Comparison of ENCODE assay signal across 26 mouse cellular contexts in the genomic region with DNA sequence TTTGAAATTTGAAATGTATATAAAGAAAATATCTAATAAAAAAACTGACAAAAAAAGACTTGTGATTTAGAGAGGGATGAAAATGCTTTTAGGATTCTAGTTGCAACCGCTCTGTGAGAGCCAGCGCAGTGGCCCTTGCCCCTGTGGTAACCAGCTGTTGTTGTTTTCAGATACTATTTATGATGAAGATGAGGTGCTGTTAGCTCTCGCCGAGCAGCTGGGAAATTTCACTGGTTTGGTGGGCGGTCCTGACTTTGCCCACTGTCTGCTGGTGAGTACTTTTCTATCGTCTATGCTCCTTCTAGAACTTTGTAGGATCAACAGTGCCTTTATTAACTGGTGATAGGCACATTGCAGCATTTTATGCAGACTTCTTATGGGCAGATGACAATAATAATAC. TPM values are rescaled to one million over a fixed set of nuclear protein-coding genes. Genes with fewer than 3 reads are reported as not detected.
DNase-seq lines count a peak whose midpoint lies in the region; ATAC-seq and TF ChIP-seq lines count a peak whose summit lies in the region.
"Had no signal": no experiment of that assay in that cellular context is flagged by ENCODE, and none has a peak within 500 bp of the region (broad histone marks: within the 10 kb centered on the region; RNA-seq: fewer than 3 reads in every experiment).

No protein-coding gene starts in this region.

- H3K36me3 ChIP-seq in lung, postnatal 0 days (ENCODE audit: insufficient read depth, low read length) = peaks cover 8% of the 10 kb centered on the region; the same call in 1 of the 2 replicates
- peaks cover 52% of the 10 kb centered on the region for H3K36me3 ChIP-seq in liver, embryonic 15.5 days (replicated peaks)
- peaks cover 46% of the 10 kb centered on the region for H3K36me3 ChIP-seq in hindbrain, embryonic 14.5 days (replicated peaks; ENCODE audit: control insufficient read depth, insufficient read depth)

- DNase-seq in gastrocnemius, adult 2 months = peak; percentile 6
- no peak for DNase-seq in gastrocnemius, adult 8-10 months (ENCODE audit: low spot score in 2 of 2)
- peak; percentile 61 for DNase-seq in lung, postnatal 0 days (ENCODE audit: low spot score)
- DNase-seq in lung, adult 18-20 months = no peak
- DNase-seq in hindbrain, embryonic 14.5 days (ENCODE audit: low spot score) = no peak
- no peak for DNase-seq in left cerebral cortex, postnatal 36 days (ENCODE audit: low spot score in 2 of 2)
- DNase-seq: adrenal gland, adult 2 months; adrenal gland, postnatal 36 days; cerebellum, adult 2 months; cerebellum, postnatal 14 days; gastrocnemius, postnatal 25 days; heart, adult 11 months; kidney, adult 8-10 months; layer of hippocampus, postnatal 36 days; midbrain, embryonic 14.5 days; thymus, postnatal 4 days had no signal

- no peaks in the 10 kb centered on the region for H3K27me3 ChIP-seq in lung, postnatal 0 days (replicated peaks; ENCODE audit: insufficient read depth, low read length)
- no peaks in the 10 kb centered on the region for H3K27me3 ChIP-seq in liver, embryonic 15.5 days
- no peaks in the 10 kb centered on the region for H3K27me3 ChIP-seq in hindbrain, embryonic 14.5 days (ENCODE audit: control insufficient read depth, insufficient read depth, low read length)
- H3K27me3 ChIP-seq: forebrain, embryonic 15.5 days; heart, embryonic 15.5 days; intestine, embryonic 15.5 days; limb, embryonic 15.5 days had no signal

- no peak overlapping the region for H3K27ac ChIP-seq in gastrocnemius, adult 2 months
- H3K27ac ChIP-seq in lung, postnatal 0 days (ENCODE audit: low read length) = no peak overlapping the region
- no peak overlapping the region; the same call in 1 of the 2 replicates for H3K27ac ChIP-seq in liver, embryonic 15.5 days (replicated peaks)
- H3K27ac ChIP-seq in hindbrain, embryonic 14.5 days = no peak overlapping the region
- H3K27ac ChIP-seq: forebrain, embryonic 15.5 days; heart, embryonic 10.5 days; heart, embryonic 15.5 days; hindbrain, postnatal 0 days; intestine, embryonic 15.5 days; kidney, postnatal 0 days; limb, embryonic 10.5 days; limb, embryonic 15.5 days had no signal

- no peak overlapping the region for H3K4me3 ChIP-seq in gastrocnemius, adult 2 months
- no peak overlapping the region for H3K4me3 ChIP-seq in lung, postnatal 0 days (ENCODE audit: low read depth, low read length)
- peak overlapping the region; percentile 25 for H3K4me3 ChIP-seq in liver, embryonic 15.5 days (replicated peaks)
- H3K4me3 ChIP-seq in hindbrain, embryonic 14.5 days (replicated peaks; ENCODE audit: low read length) = no peak overlapping the region

- no peak; the same call in 1 of the 2 replicates for ATAC-seq in lung, postnatal 0 days
- ATAC-seq in liver, embryonic 15.5 days (ENCODE audit: insufficient read depth) = no peak
- no peak for ATAC-seq in hindbrain, embryonic 14.5 days (ENCODE audit: low FRiP score)
- ATAC-seq: CD4-positive, CD25-positive, alpha-beta regulatory T cell, adult 4 months; forebrain, embryonic 15.5 days; hindbrain, postnatal 0 days; intestine, embryonic 15.5 days had no signal

- WGBS in lung, postnatal 0 days = 77% methylated on average over 6 of the region's 6 CpGs
- WGBS in liver, embryonic 15.5 days (ENCODE audit: insufficient replicate concordance) = 89% methylated on average over 6 of the region's 6 CpGs
- WGBS in hindbrain, embryonic 14.5 days = 93% methylated on average over 6 of the region's 6 CpGs

- TF ChIP-seq CTCF in gastrocnemius, adult 2 months (IDR thresholded peaks at IDR 0.05) = no peak
- no peak for TF ChIP-seq CTCF in lung, postnatal 0 days (IDR thresholded peaks at IDR 0.05)

- no peaks in the 10 kb centered on the region for H3K9me3 ChIP-seq in lung, postnatal 0 days (ENCODE audit: low read length)
- H3K9me3 ChIP-seq in liver, embryonic 15.5 days (replicated peaks) = no peaks in the 10 kb centered on the region
- no peaks in the 10 kb centered on the region for H3K9me3 ChIP-seq in hindbrain, embryonic 14.5 days (ENCODE audit: control insufficient read depth, low read length)
- H3K9me3 ChIP-seq: forebrain, embryonic 15.5 days; heart, embryonic 10.5 days; heart, embryonic 15.5 days; intestine, embryonic 15.5 days; limb, embryonic 10.5 days; limb, embryonic 15.5 days had no signal

- intact Hi-C loops in gastrocnemius, adult 2 months (cut with DNase I) = no loop called here
- intact Hi-C loops in left cerebral cortex, postnatal 36 days (cut with DNase I) = no loop called here

- no peaks in the 10 kb centered on the region for H3K4me1 ChIP-seq in lung, postnatal 0 days (ENCODE audit: insufficient read depth, low read depth, low read length)
- peaks cover 45% of the 10 kb centered on the region for H3K4me1 ChIP-seq in liver, embryonic 15.5 days (replicated peaks)
- H3K4me1 ChIP-seq in hindbrain, embryonic 14.5 days (replicated peaks; ENCODE audit: control insufficient read depth, insufficient read depth, low read length) = peaks cover 4% of the 10 kb centered on the region; the same call in 1 of the 2 replicates

- no peak overlapping the region for H3K9ac ChIP-seq in lung, postnatal 0 days (replicated peaks; ENCODE audit: low read depth)
- no peak overlapping the region for H3K9ac ChIP-seq in liver, embryonic 15.5 days
- H3K9ac ChIP-seq in hindbrain, embryonic 14.5 days = no peak overlapping the region
- H3K9ac ChIP-seq: forebrain, embryonic 15.5 days; heart, embryonic 15.5 days; intestine, embryonic 15.5 days; limb, embryonic 15.5 days had no signal

- TF ChIP-seq EP300 in lung, postnatal 0 days (IDR thresholded peaks at IDR 0.05) = peak; percentile 17; the same call in 1 of the 2 replicates

- no peak overlapping the region for H3K4me2 ChIP-seq in lung, postnatal 0 days (replicated peaks; ENCODE audit: low read depth, low read length)
- peak overlapping the region; percentile 47 for H3K4me2 ChIP-seq in liver, embryonic 15.5 days
- H3K4me2 ChIP-seq in hindbrain, embryonic 14.5 days (replicated peaks) = no peak overlapping the region

RNA-seq across cellular contexts. Expression of gene Ppp2r1b, which starts 13.6 kb away (rescaled TPM):
- total RNA-seq in gastrocnemius, adult 2 months (2021) = 1 to 10 TPM; 5.9 to 7.6 TPM
- 1 to 10 TPM; 6.5 to 7.4 (median 7.0) TPM for total RNA-seq in gastrocnemius, adult 8-10 months (2022)
- polyA plus RNA-seq in lung, postnatal 0 days (2015; fragmentation: Nextera tagmentation; extraction: Ambion mirVana) = 26.0 and 28.4 TPM in 2 replicates
- 68.8 and 70.2 TPM in 2 replicates for polyA plus RNA-seq in liver, embryonic 15.5 days (2015; fragmentation: Nextera tagmentation; extraction: Ambion mirVana)
- 49.0 and 55.3 TPM in 2 replicates for polyA plus RNA-seq in hindbrain, embryonic 14.5 days (2014; fragmentation: Nextera tagmentation; extraction: Ambion mirVana)
- total RNA-seq in left cerebral cortex, postnatal 36 days (2021) = 10 to 100 TPM; 13.6 to 15.4 TPM

Comparison
In these comparisons a context has a peak if more than half of its experiments do, and no peak if none do; other contexts are left out.
1. DNase-seq: peak in gastrocnemius, adult 2 months (single experiment) and lung, postnatal 0 days (single experiment); none in gastrocnemius, adult 8-10 months (0 of 2), lung, adult 18-20 months (0 of 2), hindbrain, embryonic 14.5 days (single experiment) and left cerebral cortex, postnatal 36 days (0 of 2).